Mouse (Mus musculus) ES-E14 (cell line): Measurements from ENCODE around the gene Anxa11.

ENCODE experiments used
- CHD2 ChIP-seq: IDR thresholded peaks from 2 replicates; pipeline ENCODE4 v1.6.1; 2014; ENCODE audit warnings: mild to moderate bottlenecking, low read depth, low read length, inconsistent platforms
- HCFC1 ChIP-seq: IDR thresholded peaks from 2 replicates; pipeline ENCODE4 v1.6.1; 2012; ENCODE audit warnings: low read length, inconsistent platforms, borderline replicate concordance; ENCODE audit not compliant: insufficient read depth
- MAFK ChIP-seq: IDR thresholded peaks from 2 replicates; pipeline ENCODE4 v1.6.1; 2014; ENCODE audit warnings: mild to moderate bottlenecking, low read depth, low read length, inconsistent platforms; ENCODE audit not compliant: insufficient read depth
- ZC3H11A ChIP-seq: IDR thresholded peaks from 2 replicates; pipeline ENCODE4 v1.6.1; 2012; ENCODE audit warnings: low read depth, mild to moderate bottlenecking, inconsistent platforms, low read length, borderline replicate concordance
- ZNF384 ChIP-seq: IDR thresholded peaks from 2 replicates; pipeline ENCODE4 v1.6.1; 2012; ENCODE audit warnings: low read depth, low read length, inconsistent platforms

DNA sequence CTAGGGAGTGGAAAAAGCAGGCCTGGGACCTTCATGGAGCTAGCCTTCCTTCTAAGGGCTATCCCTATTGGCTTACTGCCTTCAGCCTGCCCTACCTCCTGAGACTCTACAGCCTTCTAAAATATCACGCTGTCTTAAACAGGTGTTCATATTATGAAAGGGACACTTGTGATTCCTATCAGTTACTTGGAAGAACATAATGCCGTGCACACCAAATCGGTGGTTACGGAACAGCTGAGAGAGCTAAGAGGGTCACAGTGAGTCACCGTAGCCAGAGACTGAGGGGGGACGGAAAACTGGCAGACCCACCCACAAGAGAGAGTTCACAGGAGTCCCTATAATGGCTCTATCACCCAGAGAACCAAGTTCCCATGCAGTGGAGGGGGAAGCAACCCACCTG, 24.4 kb downstream of the Anxa11 start:
- TF ChIP-seq ZC3H11A = no peak
- no peak for TF ChIP-seq ZNF384
- TF ChIP-seq MAFK = no peak
- no peak for TF ChIP-seq HCFC1
- no peak for TF ChIP-seq CHD2
